Mouse (Mus musculus): ENCODE measurements around the gene Cdk19. TPM values are rescaled to one million over a fixed set of nuclear protein-coding genes. Genes with fewer than 3 reads are reported as not detected.

Gene Cdk19
- polyA plus RNA-seq, 1 experiment from 2014 or later: 7.0 TPM

- Histone ChIP-seq H3K4me3 (ENCODE audit: low read length) (no peak overlapping the region), H3K27ac (ENCODE audit: low read length) (peak overlapping the region; percentile 5; the same call in 1 of the 2 replicates), H3K9me3 (replicated peaks; ENCODE audit: control insufficient read depth, low read length) (0 out of 2 replicates have a peak, but pooled peaks cover 2% of the 10 kb centered on the region), H3K9ac (ENCODE audit: low read length) (no peak overlapping the region), H3K27me3 (ENCODE audit: control insufficient read depth, insufficient read depth, low read length) (no peaks in the 10 kb centered on the region), H3K36me3 (ENCODE audit: control insufficient read depth, insufficient read depth) (no peaks in the 10 kb centered on the region), H3K4me1 (ENCODE audit: control insufficient read depth, insufficient read depth, low read length) (peaks cover 5% of the 10 kb centered on the region; the same call in 1 of the 2 replicates), H3K4me2 (ENCODE audit: low read depth, low read length) (no peak overlapping the region)
- no peak for ATAC-seq (replicated peaks; ENCODE audit: extremely low read depth, insufficient read depth, low FRiP score)
- 49% methylated on average over 3 of the region's 3 CpGs for WGBS
These were observed 59.5 kb downstream of the Cdk19 start for GRCm38 (mm10) chr10:40398842-40399241.

- peaks cover 5% of the 10 kb centered on the region; the same call in 1 of the 2 replicates for H3K4me1 ChIP-seq (ENCODE audit: control insufficient read depth, insufficient read depth, low read length)
These were observed 60.0 kb downstream of the Cdk19 start for GRCm38 (mm10) chr10:40399328-40399727.

GRCm38 (mm10) chr10:40400293-40400692 is 60.9 kb downstream of the Cdk19 start:
- 0 out of 2 replicates have a peak, but pooled peaks cover 1% of the 10 kb centered on the region for H3K9me3 ChIP-seq (replicated peaks; ENCODE audit: control insufficient read depth, low read length)
- no peak for ATAC-seq (replicated peaks; ENCODE audit: extremely low read depth, insufficient read depth, low FRiP score)
- peaks cover 5% of the 10 kb centered on the region; the same call in 1 of the 2 replicates for H3K4me1 ChIP-seq (ENCODE audit: control insufficient read depth, insufficient read depth, low read length)
- H3K4me2 ChIP-seq (ENCODE audit: low read depth, low read length): no peak overlapping the region
- no peak overlapping the region for H3K27ac ChIP-seq (ENCODE audit: low read length)
- no peak overlapping the region for H3K9ac ChIP-seq (ENCODE audit: low read length)
- H3K4me3 ChIP-seq (ENCODE audit: low read length): no peak overlapping the region
- no peaks in the 10 kb centered on the region for H3K27me3 ChIP-seq (ENCODE audit: control insufficient read depth, insufficient read depth, low read length)
- no peaks in the 10 kb centered on the region for H3K36me3 ChIP-seq (ENCODE audit: control insufficient read depth, insufficient read depth)
- 85% methylated on average over 4 of the region's 4 CpGs for WGBS

More at GRCm38 (mm10) chr10:40399328-40399727, 60.0 kb downstream of the Cdk19 start:
- no peak overlapping the region for H3K27ac ChIP-seq (ENCODE audit: low read length)
- no peaks in the 10 kb centered on the region for H3K36me3 ChIP-seq (ENCODE audit: control insufficient read depth, insufficient read depth)
- no peak overlapping the region for H3K4me2 ChIP-seq (ENCODE audit: low read depth, low read length)
- H3K27me3 ChIP-seq (ENCODE audit: control insufficient read depth, insufficient read depth, low read length): no peaks in the 10 kb centered on the region
- H3K9ac ChIP-seq (ENCODE audit: low read length): no peak overlapping the region
- ATAC-seq (replicated peaks; ENCODE audit: extremely low read depth, insufficient read depth, low FRiP score): no peak
- 0 out of 2 replicates have a peak, but pooled peaks cover 2% of the 10 kb centered on the region for H3K9me3 ChIP-seq (replicated peaks; ENCODE audit: control insufficient read depth, low read length)
- no peak overlapping the region for H3K4me3 ChIP-seq (ENCODE audit: low read length)
- WGBS: 60% methylated on average over 2 of the region's 2 CpGs

GRCm38 (mm10) chr10:40406655-40407054 is 67.3 kb downstream of the Cdk19 start:
- peaks cover 7% of the 10 kb centered on the region; the same call in 1 of the 2 replicates for H3K4me1 ChIP-seq (ENCODE audit: control insufficient read depth, insufficient read depth, low read length)
- no peaks in the 10 kb centered on the region for H3K27me3 ChIP-seq (ENCODE audit: control insufficient read depth, insufficient read depth, low read length)
- H3K4me2 ChIP-seq (ENCODE audit: low read depth, low read length): no peak overlapping the region
- H3K27ac ChIP-seq (ENCODE audit: low read length): no peak overlapping the region
- 79% methylated on average over 3 of the region's 3 CpGs for WGBS
- H3K4me3 ChIP-seq (ENCODE audit: low read length): no peak overlapping the region
- H3K36me3 ChIP-seq (ENCODE audit: control insufficient read depth, insufficient read depth): no peaks in the 10 kb centered on the region
- H3K9me3 ChIP-seq (replicated peaks; ENCODE audit: control insufficient read depth, low read length): no peaks in the 10 kb centered on the region
- H3K9ac ChIP-seq (ENCODE audit: low read length): no peak overlapping the region
- ATAC-seq (replicated peaks; ENCODE audit: extremely low read depth, insufficient read depth, low FRiP score): no peak

- Histone ChIP-seq H3K9me3 (replicated peaks; ENCODE audit: control insufficient read depth, low read length) (no peaks in the 10 kb centered on the region), H3K4me3 (ENCODE audit: low read length) (no peak overlapping the region), H3K4me2 (ENCODE audit: low read depth, low read length) (no peak overlapping the region), H3K27me3 (ENCODE audit: control insufficient read depth, insufficient read depth, low read length) (no peaks in the 10 kb centered on the region), H3K36me3 (ENCODE audit: control insufficient read depth, insufficient read depth) (no peaks in the 10 kb centered on the region), H3K4me1 (ENCODE audit: control insufficient read depth, insufficient read depth, low read length) (peaks cover 7% of the 10 kb centered on the region; the same call in 1 of the 2 replicates), H3K27ac (ENCODE audit: low read length) (no peak overlapping the region), H3K9ac (ENCODE audit: low read length) (no peak overlapping the region)
- WGBS: 49% methylated on average over 2 of the region's 2 CpGs
- ATAC-seq (replicated peaks; ENCODE audit: extremely low read depth, insufficient read depth, low FRiP score): no peak
These were observed 70.0 kb downstream of the Cdk19 start for GRCm38 (mm10) chr10:40409336-40409735.

GRCm38 (mm10) chr10:40411370-40411769 is 72.0 kb downstream of the Cdk19 start:
- Histone ChIP-seq H3K4me1 (ENCODE audit: control insufficient read depth, insufficient read depth, low read length) (peaks cover 7% of the 10 kb centered on the region; the same call in 1 of the 2 replicates), H3K9me3 (replicated peaks; ENCODE audit: control insufficient read depth, low read length) (no peaks in the 10 kb centered on the region), H3K4me2 (ENCODE audit: low read depth, low read length) (no peak overlapping the region), H3K9ac (ENCODE audit: low read length) (no peak overlapping the region), H3K36me3 (ENCODE audit: control insufficient read depth, insufficient read depth) (no peaks in the 10 kb centered on the region), H3K27me3 (ENCODE audit: control insufficient read depth, insufficient read depth, low read length) (no peaks in the 10 kb centered on the region), H3K4me3 (ENCODE audit: low read length) (no peak overlapping the region), H3K27ac (ENCODE audit: low read length) (no peak overlapping the region)
- 94% methylated on average over 2 of the region's 2 CpGs for WGBS
- no peak for ATAC-seq (replicated peaks; ENCODE audit: extremely low read depth, insufficient read depth, low FRiP score)

- H3K9me3 ChIP-seq (replicated peaks; ENCODE audit: control insufficient read depth, low read length): no peaks in the 10 kb centered on the region
- peak; percentile 63 for ATAC-seq (replicated peaks; ENCODE audit: extremely low read depth, insufficient read depth, low FRiP score)
- no peak overlapping the region for H3K9ac ChIP-seq (ENCODE audit: low read length)
- H3K4me2 ChIP-seq (ENCODE audit: low read depth, low read length): 0 out of 2 replicates have a peak overlapping the region, but pooled peaks have one; percentile 3
- no peaks in the 10 kb centered on the region for H3K27me3 ChIP-seq (ENCODE audit: control insufficient read depth, insufficient read depth, low read length)
- 41% methylated on average over 7 of the region's 7 CpGs for WGBS
- no peak overlapping the region for H3K4me3 ChIP-seq (ENCODE audit: low read length)
- H3K27ac ChIP-seq (ENCODE audit: low read length): peak overlapping the region; percentile 59
- peaks cover 18% of the 10 kb centered on the region for H3K4me1 ChIP-seq (ENCODE audit: control insufficient read depth, insufficient read depth, low read length)
- no peaks in the 10 kb centered on the region for H3K36me3 ChIP-seq (ENCODE audit: control insufficient read depth, insufficient read depth)
These were observed 77.6 kb downstream of the Cdk19 start for GRCm38 (mm10) chr10:40416944-40417343.

- Histone ChIP-seq H3K9me3 (replicated peaks; ENCODE audit: control insufficient read depth, low read length) (no peaks in the 10 kb centered on the region), H3K4me2 (ENCODE audit: low read depth, low read length) (no peak overlapping the region), H3K27ac (ENCODE audit: low read length) (no peak overlapping the region), H3K4me1 (ENCODE audit: control insufficient read depth, insufficient read depth, low read length) (peaks cover 23% of the 10 kb centered on the region), H3K9ac (ENCODE audit: low read length) (no peak overlapping the region), H3K4me3 (ENCODE audit: low read length) (no peak overlapping the region), H3K36me3 (ENCODE audit: control insufficient read depth, insufficient read depth) (no peaks in the 10 kb centered on the region), H3K27me3 (ENCODE audit: control insufficient read depth, insufficient read depth, low read length) (no peaks in the 10 kb centered on the region)
- ATAC-seq (replicated peaks; ENCODE audit: extremely low read depth, insufficient read depth, low FRiP score): no peak
- 71% methylated on average over 4 of the region's 4 CpGs for WGBS
These were observed 80.5 kb downstream of the Cdk19 start for GRCm38 (mm10) chr10:40419841-40420240.

GRCm38 (mm10) chr10:40420703-40421102 is 81.3 kb downstream of the Cdk19 start:
- WGBS: 85% methylated on average over 2 of the region's 2 CpGs
- ATAC-seq (replicated peaks; ENCODE audit: extremely low read depth, insufficient read depth, low FRiP score): no peak

More at GRCm38 (mm10) chr10:40420703-40421102, 81.3 kb downstream of the Cdk19 start:
- Histone ChIP-seq H3K27ac (ENCODE audit: low read length) (peak overlapping the region; percentile 12; the same call in 1 of the 2 replicates), H3K27me3 (ENCODE audit: control insufficient read depth, insufficient read depth, low read length) (no peaks in the 10 kb centered on the region), H3K4me1 (ENCODE audit: control insufficient read depth, insufficient read depth, low read length) (peaks cover 28% of the 10 kb centered on the region), H3K9ac (ENCODE audit: low read length) (no peak overlapping the region), H3K4me2 (ENCODE audit: low read depth, low read length) (no peak overlapping the region), H3K9me3 (replicated peaks; ENCODE audit: control insufficient read depth, low read length) (no peaks in the 10 kb centered on the region), H3K4me3 (ENCODE audit: low read length) (no peak overlapping the region), H3K36me3 (ENCODE audit: control insufficient read depth, insufficient read depth) (no peaks in the 10 kb centered on the region)

All from heart, embryonic 16.5 days (tissue).